Mouse (Mus musculus): ENCODE results near the gene S1pr2.

DNA sequence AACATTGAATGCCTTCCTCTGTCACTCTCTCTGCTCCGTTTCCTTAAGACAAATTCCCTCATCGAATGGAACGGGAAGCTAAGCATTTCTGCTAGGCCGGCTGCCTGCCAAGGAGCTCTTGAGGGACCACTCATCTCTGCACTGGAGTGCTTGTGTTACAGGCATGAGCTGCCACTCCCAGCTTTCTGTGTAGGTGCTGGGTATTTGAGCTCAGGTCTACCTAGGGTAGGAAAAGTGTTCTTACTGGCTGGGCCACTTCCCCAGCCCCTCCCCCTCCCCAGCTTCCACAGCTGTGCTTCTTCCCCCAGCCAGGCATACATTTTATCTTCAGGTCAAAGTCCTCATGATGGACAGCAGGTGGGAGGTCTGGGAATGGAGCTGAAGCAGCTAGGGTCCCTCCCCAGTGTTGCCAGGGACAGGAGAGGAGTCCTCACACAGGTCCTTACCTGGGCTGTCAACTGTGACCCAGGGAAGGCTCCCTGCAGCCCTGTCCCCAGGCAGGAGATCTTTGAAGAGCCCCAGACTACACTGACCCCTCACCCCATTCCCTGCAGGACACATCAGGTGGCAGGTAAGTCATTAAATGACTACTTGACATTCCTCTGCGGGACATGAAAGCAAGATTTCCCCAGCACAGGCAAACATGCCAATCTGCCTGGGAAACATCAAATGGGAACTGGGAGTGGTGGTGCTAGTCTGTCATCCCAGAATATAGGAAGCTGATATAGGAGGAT is 16.8 kb upstream of the S1pr2 start:
- TF ChIP-seq GATA1 (IDR thresholded peaks at IDR 0.05; ENCODE audit: low read length) (no peak), TAL1 (IDR thresholded peaks at IDR 0.05; ENCODE audit: low read length) (no peak)

Data from erythroblast, embryonic 14.5 days (primary cell).